Mouse (Mus musculus) stomach, postnatal 0 days (tissue): ENCODE results near the gene Nfasc. TPM values are rescaled to one million over a fixed set of nuclear protein-coding genes. Genes with fewer than 3 reads are reported as not detected.

ENCODE experiments used
- ATAC-seq: fragments of 200-750 bp; cut with Nextera tagmentation; 2 replicates; pipeline ENCODE4 v1.8.0; 2017; ENCODE audit not compliant: low FRiP score, low TSS enrichment
- DNase-seq: peaks from one replicate; pipeline ENCODE4 v3.0.0-alpha.2; 2016; ENCODE audit warnings: low spot score
- H3K27ac ChIP-seq: fragments of 300-500 bp; sonication (generic); replicated peaks from 2 replicates; pipeline ENCODE4 v1.5.1; 2014; ENCODE audit warnings: mild to moderate bottlenecking, control low read depth
- H3K27me3 ChIP-seq: fragments of 300-500 bp; sonication (generic); 2 replicates; pipeline ENCODE4 v1.6.1; 2014; ENCODE audit warnings: low read length; ENCODE audit not compliant: control insufficient read depth, insufficient read depth
- H3K36me3 ChIP-seq: fragments of 300-500 bp; sonication (generic); 2 replicates; pipeline ENCODE4 v1.6.1; 2014; ENCODE audit warnings: low read length, mixed read lengths; ENCODE audit not compliant: control insufficient read depth, insufficient read depth
- H3K4me1 ChIP-seq: fragments of 300-500 bp; sonication (generic); replicated peaks from 2 replicates; pipeline ENCODE4 v1.6.1; 2014; ENCODE audit warnings: antibody characterized with exemption; ENCODE audit not compliant: control insufficient read depth, insufficient read depth
- H3K4me2 ChIP-seq: fragments of 300-500 bp; sonication (generic); replicated peaks from 2 replicates; pipeline ENCODE4 v1.6.1; 2014; ENCODE audit warnings: low read depth, mild to moderate bottlenecking, control low read depth, moderate library complexity
- H3K4me3 ChIP-seq: fragments of 300-500 bp; sonication (generic); 2 replicates; pipeline ENCODE4 v1.5.1; 2014; ENCODE audit warnings: low read depth, low read length, control low read depth
- H3K9ac ChIP-seq: fragments of 300-500 bp; sonication (generic); 2 replicates; pipeline ENCODE4 v1.6.1; 2014; ENCODE audit warnings: mild to moderate bottlenecking, low read length, control low read depth, mixed read lengths
- H3K9me3 ChIP-seq: fragments of 300-500 bp; sonication (generic); 2 replicates; pipeline ENCODE4 v1.6.1; 2016; ENCODE audit warnings: low read length; ENCODE audit not compliant: control insufficient read depth
- CTCF ChIP-seq: IDR thresholded peaks from 2 replicates; pipeline ENCODE4 v1.5.1; 2016; ENCODE audit warnings: antibody characterized with exemption, low read depth, mild to moderate bottlenecking, moderate library complexity
- EP300 ChIP-seq: optimal IDR thresholded peaks from 2 replicates; pipeline ENCODE3; 2016; ENCODE audit warnings: antibody characterized with exemption
- WGBS: fragments of 180-500 bp; shearing (Covaris S2); extraction: QIAGEN DNeasy Blood & Tissue Kit; methylation state at CpG from one replicate; pipeline ENCODE4 v1.1.7; 2014; 5-methylcytosine and 5-hydroxymethylcytosine counted together
- polyA plus RNA-seq: library from polyadenylated mRNA; unstranded; fragments of >200 nt; fragmentation: Nextera tagmentation; extraction: Ambion mirVana; gene quantifications from 2 replicates; pipeline ENCODE4 v1.2.1, GENCODE M21; 2015

The Nfasc gene
- polyA plus RNA-seq, 1 experiment from 2014 or later, result 0.74 TPM

DNA sequence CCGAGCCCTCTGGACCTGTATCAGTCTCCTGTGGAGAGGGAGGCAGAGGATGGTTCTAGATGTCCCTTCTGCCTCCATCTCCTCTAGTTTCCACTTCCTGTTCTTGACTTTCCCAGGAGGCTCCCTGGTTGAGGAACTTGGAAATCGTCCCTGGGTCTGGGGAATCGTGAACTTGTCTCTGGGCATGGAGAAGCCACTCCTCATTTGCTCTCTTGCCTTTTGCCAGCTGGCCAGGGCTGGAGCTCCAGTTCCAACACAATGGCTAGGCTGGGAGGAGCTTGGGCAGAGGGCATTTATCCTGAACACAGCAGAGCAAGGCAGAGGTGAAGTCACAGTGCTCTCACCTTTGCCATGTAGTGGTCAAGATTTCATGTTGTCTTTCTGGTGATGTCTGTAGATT, 205.2 kb downstream of the Nfasc start:
- ATAC-seq, result no peak
- Histone ChIP-seq H3K9ac (no peak overlapping the region), H3K27ac (no peak overlapping the region), H3K27me3 (no peaks in the 10 kb centered on the region), H3K36me3 (no peaks in the 10 kb centered on the region), H3K4me1 (no peaks in the 10 kb centered on the region), H3K4me2 (no peak overlapping the region), H3K9me3 (no peaks in the 10 kb centered on the region), H3K4me3 (no peak overlapping the region)
- WGBS, result 73% methylated on average over 3 of the region's 3 CpGs
- DNase-seq, result no peak
- TF ChIP-seq CTCF, result no peak
- TF ChIP-seq EP300, result no peak

DNA sequence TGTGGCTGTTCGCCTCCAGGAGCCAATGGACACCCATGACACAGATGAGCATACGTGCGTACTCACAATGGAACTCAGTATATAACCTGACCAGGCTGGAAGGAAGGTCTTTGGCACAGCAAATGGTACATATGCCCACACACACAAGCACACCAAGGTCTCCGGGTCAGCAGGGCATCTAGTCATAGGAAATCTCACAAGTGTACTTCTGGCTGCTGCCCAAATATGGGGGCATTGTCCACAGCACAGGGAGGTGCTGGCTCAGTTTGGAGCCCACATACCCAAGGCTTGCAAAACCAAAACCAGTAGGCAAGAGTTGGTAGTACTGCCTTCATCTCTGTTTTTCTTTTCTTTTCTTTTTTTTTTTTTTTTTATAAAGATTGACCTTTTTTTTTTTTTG, 206.1 kb downstream of the Nfasc start:
- ATAC-seq (no peak), DNase-seq (no peak)
- H3K9me3 ChIP-seq, result no peaks in the 10 kb centered on the region
- H3K27ac ChIP-seq, result no peak overlapping the region
- 91% methylated on average over 4 of the region's 4 CpGs for WGBS
- no peaks in the 10 kb centered on the region for H3K27me3 ChIP-seq
- H3K4me2 ChIP-seq, result no peak overlapping the region
- H3K9ac ChIP-seq, result no peak overlapping the region
- TF ChIP-seq CTCF (no peak), EP300 (no peak)
- no peaks in the 10 kb centered on the region for H3K36me3 ChIP-seq
- no peak overlapping the region for H3K4me3 ChIP-seq
- H3K4me1 ChIP-seq, result no peaks in the 10 kb centered on the region

DNA sequence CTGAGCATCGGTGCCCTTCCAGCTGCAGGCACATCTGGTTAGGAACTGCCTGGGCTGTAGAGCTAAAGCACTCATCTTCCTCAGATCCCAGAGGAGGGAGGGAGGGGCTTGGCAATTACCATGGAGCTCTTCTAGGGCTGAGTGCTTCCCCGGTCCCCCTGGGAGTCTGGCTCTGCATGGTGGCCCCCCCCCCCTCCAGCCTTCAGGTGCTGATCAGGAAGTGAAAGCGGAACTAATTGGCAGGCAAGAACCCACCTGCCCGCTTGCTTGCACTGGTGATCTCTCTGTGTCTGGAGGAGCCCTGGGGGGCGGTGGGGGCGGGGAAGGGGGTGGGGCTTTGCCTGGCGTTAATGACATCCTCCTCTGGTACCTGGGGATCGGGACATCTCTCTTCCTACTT, 207.8 kb downstream of the Nfasc start:
- Histone ChIP-seq H3K4me1 (no peaks in the 10 kb centered on the region), H3K27me3 (no peaks in the 10 kb centered on the region), H3K9me3 (no peaks in the 10 kb centered on the region), H3K9ac (no peak overlapping the region), H3K27ac (no peak overlapping the region), H3K4me3 (no peak overlapping the region), H3K4me2 (no peak overlapping the region), H3K36me3 (no peaks in the 10 kb centered on the region)
- ATAC-seq, result no peak
- no peak for DNase-seq
- 16% methylated on average over 8 of the region's 8 CpGs for WGBS
- TF ChIP-seq EP300, result no peak

DNA sequence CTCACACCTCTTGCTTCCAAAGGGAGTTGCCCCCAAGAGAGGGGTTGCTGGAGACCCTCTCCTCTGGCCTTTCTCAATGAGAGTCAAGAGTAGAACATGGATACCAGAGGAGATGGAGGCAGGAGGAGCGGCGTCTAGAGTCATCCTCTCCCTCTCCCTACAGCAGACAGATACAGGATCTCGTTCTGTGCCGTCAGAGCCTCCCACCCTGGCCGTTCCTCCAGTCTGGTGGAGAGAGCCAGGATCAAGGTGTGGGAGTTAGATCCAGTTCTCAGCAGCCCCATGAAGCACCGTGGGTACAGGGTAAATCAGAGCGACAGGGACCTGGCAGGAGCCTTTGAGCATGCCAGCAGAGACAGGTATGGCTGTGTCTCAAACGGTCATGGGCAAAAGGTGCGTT, 209.1 kb downstream of the Nfasc start:
- TF ChIP-seq CTCF (no peak), EP300 (no peak)
- Histone ChIP-seq H3K4me3 (no peak overlapping the region), H3K27me3 (no peaks in the 10 kb centered on the region), H3K4me2 (no peak overlapping the region), H3K4me1 (no peaks in the 10 kb centered on the region), H3K27ac (no peak overlapping the region), H3K9me3 (no peaks in the 10 kb centered on the region), H3K9ac (no peak overlapping the region), H3K36me3 (no peaks in the 10 kb centered on the region)
- DNase-seq (no peak), ATAC-seq (no peak)
- 60% methylated on average over 9 of the region's 9 CpGs for WGBS

DNA sequence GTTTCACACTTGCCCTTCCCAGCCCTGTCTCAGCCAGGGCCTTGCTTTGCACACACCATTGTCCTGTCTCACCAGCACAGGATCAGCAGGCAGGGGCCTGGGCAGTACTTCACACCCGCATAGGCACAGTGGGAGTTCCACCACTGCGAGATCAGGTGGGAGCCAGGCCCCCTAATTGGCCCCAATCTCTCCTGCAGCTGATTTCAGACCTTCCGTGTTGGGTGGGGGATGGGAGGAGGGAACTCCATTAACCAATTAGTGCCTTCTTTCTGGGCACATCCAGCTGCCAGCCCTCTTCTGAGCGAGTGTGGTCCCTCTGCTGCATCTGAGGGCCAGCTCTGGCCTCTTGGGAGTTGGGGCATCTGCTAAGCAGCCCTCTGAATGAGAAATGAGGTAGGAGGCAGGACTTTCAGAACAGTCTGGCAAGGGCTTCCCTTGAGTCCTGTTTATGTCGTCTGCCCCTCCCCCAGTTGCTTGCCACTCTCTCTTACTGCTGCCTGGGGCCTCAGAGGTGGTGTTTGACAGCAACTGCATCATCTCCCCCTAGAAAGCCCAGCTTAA, 210.9 kb downstream of the Nfasc start:
- no peak for TF ChIP-seq EP300
- no peak for TF ChIP-seq CTCF
- H3K27me3 ChIP-seq, result no peaks in the 10 kb centered on the region
- no peak overlapping the region for H3K27ac ChIP-seq
- no peak overlapping the region for H3K9ac ChIP-seq
- no peaks in the 10 kb centered on the region for H3K4me1 ChIP-seq
- ATAC-seq (no peak), DNase-seq (no peak)
- no peaks in the 10 kb centered on the region for H3K9me3 ChIP-seq
- no peak overlapping the region for H3K4me2 ChIP-seq
- 17% methylated on average over 5 of the region's 5 CpGs for WGBS
- no peak overlapping the region for H3K4me3 ChIP-seq
- no peaks in the 10 kb centered on the region for H3K36me3 ChIP-seq

DNA sequence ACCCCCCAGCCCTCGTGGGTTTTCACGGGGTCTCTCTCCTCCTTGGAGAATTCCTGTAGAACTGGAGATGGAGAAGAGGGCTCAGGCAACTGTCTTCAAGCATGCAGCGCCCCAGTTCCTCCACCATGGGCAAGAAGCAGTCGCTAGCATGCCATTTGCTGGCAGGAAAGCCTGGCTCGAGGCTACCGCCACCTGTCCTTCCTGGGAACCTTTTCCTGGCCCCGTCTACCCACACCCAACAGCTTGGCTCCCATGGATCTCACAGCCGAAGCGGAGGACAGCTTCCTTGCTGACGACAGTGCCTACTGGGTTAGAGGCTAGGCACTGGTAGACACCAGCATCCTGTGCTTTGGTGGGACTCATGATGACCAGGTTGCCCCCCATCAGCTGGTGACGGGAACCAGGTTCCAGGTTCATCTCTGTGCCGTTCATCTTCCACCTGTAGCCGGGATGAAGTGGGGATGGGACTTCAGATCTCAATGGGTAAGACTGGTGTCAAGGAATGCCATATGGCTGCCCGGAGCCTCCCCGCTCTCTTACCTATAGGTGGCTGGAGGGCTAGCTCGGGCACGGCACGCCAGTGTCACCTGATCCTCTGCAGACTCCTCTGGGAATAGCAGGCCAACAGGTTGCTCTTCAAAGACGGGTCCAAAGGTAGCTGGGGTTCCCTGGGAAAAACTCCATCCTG, 212.8 kb downstream of the Nfasc start:
- H3K4me1 ChIP-seq, result no peaks in the 10 kb centered on the region
- no peak overlapping the region for H3K27ac ChIP-seq
- no peak for TF ChIP-seq CTCF
- no peak for TF ChIP-seq EP300
- H3K4me3 ChIP-seq, result no peak overlapping the region
- H3K36me3 ChIP-seq, result no peaks in the 10 kb centered on the region
- no peak overlapping the region for H3K9ac ChIP-seq
- no peaks in the 10 kb centered on the region for H3K9me3 ChIP-seq
- WGBS, result 90% methylated on average over 19 of the region's 19 CpGs
- no peak overlapping the region for H3K4me2 ChIP-seq
- no peaks in the 10 kb centered on the region for H3K27me3 ChIP-seq
- DNase-seq (no peak), ATAC-seq (no peak)
